Mouse (Mus musculus) heart, embryonic 16.5 days (tissue): ENCODE results near the gene Nop9. TPM values are rescaled to one million over a fixed set of nuclear protein-coding genes. Genes with fewer than 3 reads are reported as not detected.

ENCODE experiments used
- ATAC-seq: fragments of 200-750 bp; cut with Nextera tagmentation; replicated peaks from 2 replicates; pipeline ENCODE4 v1.8.0; 2017; ENCODE audit warnings: moderate number of reproducible peaks; ENCODE audit not compliant: insufficient read depth, low FRiP score; ENCODE audit errors: extremely low read depth
- H3K27ac ChIP-seq: fragments of 300-500 bp; sonication (generic); 2 replicates; pipeline ENCODE4 v1.5.1; 2014; ENCODE audit warnings: mild to moderate bottlenecking, low read length, control low read depth, moderate library complexity
- H3K27me3 ChIP-seq: fragments of 300-500 bp; sonication (generic); 2 replicates; pipeline ENCODE4 v1.6.1; 2014; ENCODE audit warnings: low read length, mixed read lengths; ENCODE audit not compliant: control insufficient read depth, insufficient read depth
- H3K36me3 ChIP-seq: fragments of 300-500 bp; sonication (generic); 2 replicates; pipeline ENCODE4 v1.6.1; 2014; ENCODE audit not compliant: control insufficient read depth, insufficient read depth
- H3K4me1 ChIP-seq: fragments of 300-500 bp; sonication (generic); 2 replicates; pipeline ENCODE4 v1.6.1; 2014; ENCODE audit warnings: low read length, mixed read lengths; ENCODE audit not compliant: control insufficient read depth, insufficient read depth
- H3K4me2 ChIP-seq: fragments of 300-500 bp; sonication (generic); 2 replicates; pipeline ENCODE4 v1.6.1; 2014; ENCODE audit warnings: low read depth, mild to moderate bottlenecking, control low read depth, low read length
- H3K4me3 ChIP-seq: fragments of 300-500 bp; sonication (generic); 2 replicates; pipeline ENCODE4 v1.5.1; 2014; ENCODE audit warnings: mild to moderate bottlenecking, control low read depth, low read length
- H3K9ac ChIP-seq: fragments of 300-500 bp; sonication (generic); 2 replicates; pipeline ENCODE4 v1.6.1; 2014; ENCODE audit warnings: low read length, control low read depth
- H3K9me3 ChIP-seq: fragments of 300-500 bp; sonication (generic); replicated peaks from 2 replicates; pipeline ENCODE4 v1.6.1; 2016; ENCODE audit warnings: low read length; ENCODE audit not compliant: control insufficient read depth
- WGBS: fragments of 180-500 bp; shearing (Covaris S2); extraction: QIAGEN DNeasy Blood & Tissue Kit; methylation state at CpG from one replicate; pipeline ENCODE4 v1.1.7; 2014; 5-methylcytosine and 5-hydroxymethylcytosine counted together
- polyA plus RNA-seq: library from polyadenylated mRNA; unstranded; fragments of >200 nt; fragmentation: Nextera tagmentation; extraction: Ambion mirVana; gene quantifications from 2 replicates; pipeline ENCODE4 v1.2.1, GENCODE M21; 2015

Nop9 gene
- polyA plus RNA-seq, 1 experiment from 2014 or later, result 22.7 TPM

DNA sequence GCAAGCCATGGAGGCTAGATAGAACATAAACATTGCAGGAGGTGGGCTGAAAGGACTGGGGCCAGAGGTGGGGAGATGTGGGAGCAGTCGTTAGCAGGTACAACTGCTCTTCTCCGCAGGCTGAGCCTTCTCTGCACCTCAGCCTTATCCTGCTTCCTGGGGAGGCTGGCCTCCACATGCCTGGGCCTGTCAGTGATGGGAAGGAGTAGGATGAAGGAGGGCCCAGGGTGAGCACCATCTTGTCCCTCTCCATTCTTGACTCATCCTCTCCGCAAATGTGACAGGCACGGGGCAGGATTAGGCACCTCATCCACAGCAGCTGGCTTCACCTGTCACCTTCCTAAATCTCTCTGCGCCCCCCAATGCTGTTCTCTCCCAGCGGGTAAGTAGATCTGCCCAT is 15.7 kb downstream of the Nop9 start, which contains the start of gene Ltb4r2:
Gene Ltb4r2 (plus strand): TSS at position 266 of the 400 bp plus-strand sequence.
- H3K9ac ChIP-seq, result peak within 1 kb of the TSS; percentile 81
- H3K27me3 ChIP-seq, result peaks cover 13% of the 10 kb centered on the region
- peak within 1 kb of the TSS; percentile 68 for H3K4me3 ChIP-seq
- H3K27ac ChIP-seq, result no peak within 1 kb of the TSS
- H3K4me1 ChIP-seq, result peaks cover 16% of the 10 kb centered on the region
- no peaks in the 10 kb centered on the region for H3K36me3 ChIP-seq
- no peaks in the 10 kb centered on the region for H3K9me3 ChIP-seq
- 72% methylated on average over 6 of the region's 6 CpGs for WGBS
- peak within 1 kb of the TSS; percentile 96 for H3K4me2 ChIP-seq
- ATAC-seq, result no peak

DNA sequence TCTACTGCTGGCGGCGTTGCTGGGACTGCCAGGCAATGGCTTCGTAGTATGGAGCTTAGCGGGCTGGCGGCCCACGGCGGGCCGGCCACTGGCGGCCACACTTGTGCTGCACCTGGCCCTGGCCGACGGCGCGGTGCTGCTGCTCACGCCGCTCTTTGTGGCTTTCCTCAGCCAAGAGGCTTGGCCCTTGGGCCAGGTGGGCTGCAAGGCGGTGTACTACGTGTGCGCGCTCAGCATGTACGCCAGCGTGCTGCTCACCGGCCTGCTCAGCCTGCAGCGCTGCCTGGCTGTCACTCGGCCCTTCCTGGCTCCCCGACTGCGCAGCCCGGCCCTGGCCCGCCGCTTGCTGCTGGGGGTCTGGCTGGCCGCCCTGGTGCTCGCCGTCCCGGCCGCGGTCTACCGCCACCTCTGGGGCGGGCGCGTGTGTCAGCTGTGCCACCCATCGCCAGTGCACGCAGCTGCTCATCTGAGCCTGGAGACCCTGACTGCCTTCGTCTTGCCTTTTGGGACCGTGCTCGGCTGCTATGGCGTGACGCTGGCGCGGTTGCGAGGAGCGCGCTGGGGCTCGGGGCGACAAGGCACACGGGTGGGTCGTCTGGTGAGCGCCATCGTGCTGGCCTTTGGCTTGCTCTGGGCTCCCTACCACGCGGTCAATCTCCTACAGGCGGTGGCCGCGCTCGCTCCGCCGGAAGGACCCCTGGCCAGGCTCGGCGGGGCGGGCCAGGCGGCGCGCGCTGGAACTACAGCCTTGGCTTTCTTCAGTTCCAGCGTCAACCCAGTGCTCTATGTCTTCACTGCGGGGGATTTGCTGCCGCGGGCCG is 16.7 kb downstream of the Nop9 start:
- peaks cover 18% of the 10 kb centered on the region for H3K27me3 ChIP-seq
- peak; percentile 45 for ATAC-seq
- under 1% methylated on average over 77 of the region's 77 CpGs for WGBS
- H3K36me3 ChIP-seq, result no peaks in the 10 kb centered on the region
- H3K4me3 ChIP-seq, result peak overlapping the region; percentile 68
- peak overlapping the region; percentile 13; the same call in 1 of the 2 replicates for H3K27ac ChIP-seq
- peak overlapping the region; percentile 81 for H3K9ac ChIP-seq
- H3K4me1 ChIP-seq, result peaks cover 16% of the 10 kb centered on the region
- no peaks in the 10 kb centered on the region for H3K9me3 ChIP-seq
- peak overlapping the region; percentile 96 for H3K4me2 ChIP-seq

DNA sequence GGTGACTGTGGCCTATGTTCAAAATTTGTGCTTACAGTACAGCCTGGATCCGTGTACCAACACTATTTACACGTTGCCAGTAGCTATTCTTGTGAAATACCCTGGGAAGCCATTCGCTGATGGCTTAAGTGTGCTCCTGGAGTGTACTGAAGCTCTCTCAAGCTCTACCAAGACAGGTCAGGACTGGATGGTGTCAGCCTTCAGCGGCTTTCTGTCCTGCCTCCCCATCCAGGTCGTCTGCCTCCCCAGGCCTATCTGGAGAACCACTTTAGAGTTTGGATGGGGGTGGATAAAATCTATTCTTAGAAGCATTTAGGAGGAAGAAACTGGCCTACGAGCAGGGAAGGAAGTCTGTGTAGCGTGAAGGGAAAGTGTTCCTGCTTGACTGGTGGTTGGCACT is 17.7 kb downstream of the Nop9 start:
- WGBS, result 25% methylated on average over 7 of the region's 7 CpGs
- H3K27ac ChIP-seq, result 0 out of 2 replicates have a peak overlapping the region, but pooled peaks have one; percentile 43
- no peak overlapping the region; the same call in 1 of the 2 replicates for H3K4me2 ChIP-seq
- H3K4me3 ChIP-seq, result no peak overlapping the region
- H3K9ac ChIP-seq, result no peak overlapping the region
- peaks cover 16% of the 10 kb centered on the region for H3K4me1 ChIP-seq
- no peaks in the 10 kb centered on the region for H3K36me3 ChIP-seq
- no peaks in the 10 kb centered on the region for H3K9me3 ChIP-seq
- H3K27me3 ChIP-seq, result peaks cover 19% of the 10 kb centered on the region
- no peak for ATAC-seq

DNA sequence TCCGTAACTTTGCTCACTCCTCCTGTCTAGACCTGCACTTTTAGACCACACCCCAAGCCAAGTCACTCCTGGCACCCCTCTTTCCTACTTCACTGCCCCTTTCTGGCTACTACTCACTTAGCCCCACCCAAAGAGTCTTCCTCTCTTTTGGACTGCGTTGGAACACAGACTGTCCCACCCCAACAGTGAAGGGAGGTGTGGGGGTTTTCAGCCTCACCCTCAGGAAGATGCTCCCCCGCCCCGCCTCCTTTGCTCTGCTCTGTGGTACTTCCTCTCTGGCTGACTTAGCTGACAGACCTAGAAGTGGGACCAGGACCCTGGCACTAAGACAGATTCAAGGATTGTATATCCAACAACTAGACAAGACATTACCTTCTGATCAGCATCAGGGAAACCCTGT is 20.2 kb downstream of the Nop9 start, which contains the start of gene Ltb4r1:
Gene Ltb4r1 (plus strand): TSS at position 267 of the 400 bp plus-strand sequence.
- 65% methylated on average over 4 of the region's 4 CpGs for WGBS
- Histone ChIP-seq H3K27ac (no peak within 1 kb of the TSS), H3K27me3 (peaks cover 19% of the 10 kb centered on the region), H3K36me3 (no peaks in the 10 kb centered on the region), H3K4me2 (no peak within 1 kb of the TSS), H3K9ac (no peak within 1 kb of the TSS), H3K9me3 (no peaks in the 10 kb centered on the region), H3K4me1 (peaks cover 16% of the 10 kb centered on the region), H3K4me3 (no peak within 1 kb of the TSS)
- ATAC-seq, result no peak

DNA sequence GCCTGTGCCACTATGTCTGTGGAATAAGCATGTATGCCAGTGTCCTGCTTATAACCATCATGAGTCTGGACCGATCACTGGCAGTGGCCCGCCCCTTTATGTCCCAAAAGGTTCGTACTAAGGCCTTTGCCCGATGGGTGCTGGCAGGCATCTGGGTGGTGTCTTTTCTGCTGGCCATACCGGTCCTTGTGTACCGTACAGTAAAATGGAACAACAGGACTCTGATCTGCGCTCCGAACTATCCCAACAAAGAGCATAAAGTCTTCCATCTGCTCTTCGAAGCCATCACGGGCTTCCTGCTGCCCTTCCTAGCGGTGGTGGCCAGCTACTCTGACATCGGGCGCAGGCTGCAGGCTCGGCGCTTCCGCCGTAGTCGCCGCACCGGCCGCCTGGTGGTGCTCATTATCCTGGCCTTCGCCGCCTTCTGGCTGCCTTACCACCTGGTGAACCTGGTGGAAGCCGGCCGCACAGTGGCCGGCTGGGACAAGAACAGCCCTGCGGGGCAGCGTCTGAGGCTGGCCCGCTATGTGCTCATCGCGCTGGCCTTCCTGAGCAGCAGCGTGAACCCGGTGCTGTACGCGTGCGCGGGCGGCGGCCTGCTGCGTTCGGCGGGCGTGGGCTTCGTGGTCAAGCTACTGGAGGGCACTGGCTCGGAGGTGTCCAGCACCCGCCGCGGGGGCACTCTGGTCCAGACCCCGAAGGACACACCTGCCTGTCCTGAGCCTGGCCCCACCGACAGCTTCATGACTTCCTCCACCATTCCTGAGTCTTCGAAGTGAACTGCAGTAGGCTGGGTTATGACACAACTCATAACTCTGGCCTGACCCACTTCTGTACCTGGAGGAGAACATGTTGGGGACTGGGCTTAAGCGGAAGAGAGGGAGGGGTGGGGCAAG is 22.3 kb downstream of the Nop9 start:
- Histone ChIP-seq H3K4me1 (peaks cover 11% of the 10 kb centered on the region), H3K4me2 (peak overlapping the region; percentile 75), H3K9me3 (no peaks in the 10 kb centered on the region), H3K9ac (peak overlapping the region; percentile 75), H3K4me3 (peak overlapping the region; percentile 52), H3K27me3 (peaks cover 12% of the 10 kb centered on the region), H3K36me3 (no peaks in the 10 kb centered on the region), H3K27ac (no peak overlapping the region)
- 11% methylated on average over 52 of the region's 52 CpGs for WGBS
- ATAC-seq, result no peak; the same call in 1 of the 2 replicates

DNA sequence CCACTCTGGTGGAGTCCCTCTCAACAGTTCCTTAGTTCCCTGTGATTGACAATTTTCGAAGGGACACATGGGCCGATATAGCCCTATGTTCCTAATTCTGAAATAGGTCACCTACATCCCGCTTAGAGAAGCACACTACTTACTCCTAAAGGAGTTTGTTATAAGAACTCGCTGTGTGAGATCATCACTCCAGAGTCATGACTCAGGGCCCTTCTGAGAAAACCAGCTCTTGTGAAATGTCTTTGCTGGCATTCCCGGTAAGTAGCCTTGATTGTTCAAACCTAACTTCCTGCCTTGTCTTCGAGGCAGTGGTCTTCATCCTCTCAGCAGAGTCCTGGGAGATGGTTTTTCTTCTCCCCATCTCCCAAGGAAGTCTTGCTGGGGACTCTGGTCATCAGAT is 23.1 kb downstream of the Nop9 start:
- no peak for ATAC-seq
- H3K9ac ChIP-seq, result no peak overlapping the region
- peaks cover 12% of the 10 kb centered on the region for H3K27me3 ChIP-seq
- no peak overlapping the region for H3K4me2 ChIP-seq
- no peak overlapping the region for H3K4me3 ChIP-seq
- WGBS, result 73% methylated on average over 6 of the region's 6 CpGs
- H3K9me3 ChIP-seq, result no peaks in the 10 kb centered on the region
- H3K4me1 ChIP-seq, result peaks cover 4% of the 10 kb centered on the region; the same call in 1 of the 2 replicates
- H3K27ac ChIP-seq, result no peak overlapping the region
- H3K36me3 ChIP-seq, result no peaks in the 10 kb centered on the region

DNA sequence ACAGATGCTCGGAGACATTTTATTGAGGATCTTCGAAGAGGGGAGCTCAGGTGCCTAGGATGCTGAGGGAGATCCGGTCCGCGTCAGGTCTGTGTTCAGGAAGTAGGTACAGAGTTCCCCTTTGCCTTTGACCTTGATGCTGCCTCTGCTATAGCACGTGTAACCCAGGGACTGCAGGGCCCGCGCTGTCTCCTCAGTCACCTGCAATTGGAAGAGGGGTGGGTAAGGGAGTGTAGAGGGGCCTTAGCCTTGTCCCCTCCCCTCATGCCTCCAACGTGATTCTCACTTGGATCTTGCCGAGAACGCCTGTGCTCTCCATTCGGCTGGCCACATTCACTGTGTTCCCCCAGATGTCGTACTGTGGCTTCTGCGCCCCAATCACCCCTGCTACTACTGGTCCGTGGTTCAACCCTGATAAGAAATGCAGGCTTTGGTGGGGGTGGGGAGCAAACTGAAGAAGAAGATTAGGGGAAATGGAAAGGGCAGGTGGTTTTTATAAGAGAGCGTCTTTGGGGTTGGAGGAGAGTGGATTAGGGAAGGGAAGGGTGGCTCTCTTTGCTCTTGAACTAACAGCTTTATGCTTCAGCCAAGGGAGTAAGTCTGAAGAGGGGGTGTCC is 23.7 kb downstream of the Nop9 start:
- no peaks in the 10 kb centered on the region for H3K9me3 ChIP-seq
- no peak overlapping the region for H3K27ac ChIP-seq
- WGBS, result 69% methylated on average over 16 of the region's 16 CpGs
- H3K36me3 ChIP-seq, result no peaks in the 10 kb centered on the region
- 0 out of 2 replicates have a peak, but pooled peaks cover 3% of the 10 kb centered on the region for H3K4me1 ChIP-seq
- peaks cover 12% of the 10 kb centered on the region for H3K27me3 ChIP-seq
- H3K4me3 ChIP-seq, result no peak overlapping the region
- H3K4me2 ChIP-seq, result no peak overlapping the region
- no peak for ATAC-seq
- no peak overlapping the region for H3K9ac ChIP-seq

DNA sequence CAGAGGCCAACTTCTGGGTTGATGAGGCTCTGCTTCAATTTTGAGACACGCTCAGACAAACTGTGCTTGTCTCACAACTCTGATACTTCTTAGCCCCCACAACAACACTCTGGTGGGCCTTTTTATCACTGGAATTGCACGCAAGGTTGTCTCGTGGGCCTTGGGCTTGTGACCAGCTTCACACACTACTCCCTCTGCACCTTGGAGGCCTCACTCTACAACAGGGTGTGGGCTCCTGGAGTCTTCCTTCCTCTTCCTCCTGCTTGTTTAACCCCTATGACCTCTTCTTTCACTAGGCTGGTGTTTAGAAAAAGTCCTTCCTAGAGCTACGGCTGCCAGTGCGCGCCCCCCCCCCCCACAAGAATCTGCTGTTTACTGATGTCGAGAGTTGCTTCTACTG is 31.2 kb downstream of the Nop9 start:
- peaks cover 4% of the 10 kb centered on the region for H3K27me3 ChIP-seq
- no peak overlapping the region for H3K4me2 ChIP-seq
- no peaks in the 10 kb centered on the region for H3K9me3 ChIP-seq
- WGBS, result 47% methylated on average over 7 of the region's 7 CpGs
- H3K9ac ChIP-seq, result no peak overlapping the region
- ATAC-seq, result no peak
- no peaks in the 10 kb centered on the region for H3K36me3 ChIP-seq
- no peak overlapping the region for H3K4me3 ChIP-seq
- H3K27ac ChIP-seq, result no peak overlapping the region
- H3K4me1 ChIP-seq, result peaks cover 15% of the 10 kb centered on the region
